Mouse (Mus musculus) C2C12 (cell line): ENCODE measurements at regions not wholly inside any gene's neighbourhood (a gene's known extent, or its start where the extent isn't known, plus 50 kb on each side); places are given as distances from the start of the nearest gene placed in this dataset.

ENCODE experiments used
- CEBPB ChIP-seq: IDR thresholded peaks from one replicate; pipeline ENCODE4 v1.6.1; 2011; ENCODE audit warnings: low read depth, mild to moderate bottlenecking, control low read depth, moderate library complexity
- CTCF ChIP-seq: IDR thresholded peaks from one replicate; pipeline ENCODE4 v1.5.1; 2011; ENCODE audit not compliant: control insufficient read depth, insufficient read depth, insufficient read length
- MAX ChIP-seq: IDR thresholded peaks from one replicate; pipeline ENCODE4 v1.6.1; 2011; ENCODE audit warnings: mild to moderate bottlenecking, control low read depth
- MYOD1 ChIP-seq: IDR thresholded peaks from one replicate; pipeline ENCODE4 v1.6.1; 2011; ENCODE audit warnings: low read depth; ENCODE audit not compliant: control insufficient read depth, insufficient read length
- MYOG ChIP-seq: IDR thresholded peaks from one replicate; pipeline ENCODE4 v1.6.1; 2011; ENCODE audit not compliant: control insufficient read depth, insufficient read length; ENCODE audit errors: extremely low read depth
- USF1 ChIP-seq: IDR thresholded peaks from one replicate; pipeline ENCODE4 v1.6.1; 2011; ENCODE audit warnings: low read depth, mild to moderate bottlenecking, control low read depth, moderate library complexity

DNA sequence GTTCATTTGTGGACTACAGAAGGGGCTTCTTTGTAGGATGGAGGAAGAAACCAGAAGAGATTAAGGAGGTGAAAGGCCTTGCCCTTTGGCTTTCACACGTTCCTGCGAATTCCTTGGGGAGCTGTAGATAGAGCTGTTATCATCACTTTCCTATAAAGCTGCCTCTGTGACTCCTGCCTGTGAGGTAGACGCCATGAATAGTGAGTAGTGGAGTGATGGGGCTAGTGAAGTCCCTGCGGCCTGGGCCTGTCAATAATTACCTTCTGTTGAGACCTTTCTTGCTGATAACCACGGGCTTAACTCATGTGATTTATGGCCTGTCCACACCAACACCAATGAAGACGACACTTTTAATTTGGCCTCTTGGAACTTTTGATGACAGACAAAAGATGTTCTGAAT lies 146.0 kb upstream of the Ednra start:
- TF ChIP-seq CTCF: no peak
- TF ChIP-seq MAX: no peak
- no peak for TF ChIP-seq MYOG
- no peak for TF ChIP-seq CEBPB
- TF ChIP-seq MYOD1: no peak
- no peak for TF ChIP-seq USF1
